Mouse (Mus musculus) skeletal muscle tissue, adult 2 months (tissue): ENCODE results near the gene Uspl1.

Source experiments
- DNase-seq: peaks from one replicate; pipeline ENCODE4 v3.0.0-alpha.2; 2012; ENCODE audit warnings: low read depth, low spot score

Gene Uspl1

DNA sequence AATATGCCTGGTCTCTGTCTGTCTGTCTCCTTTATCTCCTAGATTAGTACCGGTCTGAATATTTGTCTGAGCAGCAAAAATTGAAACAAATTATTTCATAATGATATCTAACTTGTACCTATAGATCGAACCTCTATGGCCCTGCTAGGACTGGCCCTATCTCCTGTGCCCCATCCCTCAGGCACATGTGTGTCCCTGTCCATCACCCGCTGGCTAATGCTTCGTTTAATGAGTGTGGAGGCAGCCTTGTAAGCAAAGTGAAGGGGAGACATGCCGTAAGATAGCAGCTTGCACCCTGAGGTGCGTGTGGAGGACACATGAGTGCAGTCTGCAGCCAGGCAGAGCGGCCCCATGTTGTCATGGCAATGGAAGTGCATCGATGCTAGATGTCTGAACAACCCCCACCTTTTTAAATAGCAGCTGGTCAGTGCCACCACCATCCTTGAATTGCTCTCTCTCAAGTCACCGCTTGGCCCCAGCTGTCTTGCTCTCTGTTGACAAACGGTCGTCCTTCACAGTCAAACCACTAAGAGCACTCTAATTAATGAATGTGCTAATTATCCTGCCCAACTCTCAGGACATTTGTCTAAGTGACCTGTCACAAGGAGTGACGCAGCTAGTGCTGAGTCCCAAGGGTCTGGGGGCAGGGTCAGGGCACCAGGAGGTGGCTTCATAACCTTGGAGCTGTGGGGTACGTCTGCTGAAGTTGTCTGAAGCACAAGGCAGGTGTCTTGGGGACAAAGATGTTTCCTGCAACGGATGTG is 73.5 kb downstream of the Uspl1 start:
- DNase-seq, result no peak

DNA sequence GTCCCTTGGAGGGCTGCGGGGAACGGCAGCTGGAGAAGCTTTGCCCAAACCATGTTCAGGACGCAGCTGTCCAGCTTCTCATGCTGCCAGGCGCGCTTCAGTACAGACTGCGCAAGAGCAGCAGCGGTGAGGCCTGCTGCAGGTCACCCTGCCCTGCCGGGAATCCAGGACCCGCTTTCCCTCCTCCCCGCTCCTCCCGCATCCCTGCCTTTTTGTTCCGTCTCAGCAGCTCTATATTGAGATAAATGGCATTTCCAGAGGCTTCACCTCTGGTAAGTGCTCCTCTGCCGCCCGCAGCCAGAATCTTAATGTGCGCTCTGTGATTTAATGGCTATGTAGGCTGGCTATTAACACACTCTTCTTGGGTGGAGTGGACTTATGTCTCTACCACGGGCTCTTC is 74.9 kb downstream of the Uspl1 start:
- no peak for DNase-seq

DNA sequence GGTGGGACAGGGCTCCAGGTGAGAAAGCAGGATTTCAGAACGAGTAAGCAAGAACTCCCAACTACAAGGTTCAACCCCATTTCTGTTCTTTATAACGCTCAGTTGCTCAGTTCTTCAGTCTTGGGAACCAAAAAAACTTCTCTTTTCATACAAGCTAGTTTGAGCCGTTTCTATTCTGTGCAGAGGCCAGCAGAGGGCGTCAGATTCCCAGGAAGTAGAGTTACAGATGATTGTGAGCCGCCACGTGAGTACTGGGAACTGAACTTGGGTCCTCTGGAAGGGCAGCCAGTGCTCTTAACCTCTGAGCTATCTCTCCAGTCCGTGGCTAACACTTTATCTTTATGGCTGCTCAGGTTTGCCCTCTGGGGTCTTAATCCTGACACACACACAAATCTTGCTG is 77.3 kb downstream of the Uspl1 start:
- DNase-seq, result no peak

DNA sequence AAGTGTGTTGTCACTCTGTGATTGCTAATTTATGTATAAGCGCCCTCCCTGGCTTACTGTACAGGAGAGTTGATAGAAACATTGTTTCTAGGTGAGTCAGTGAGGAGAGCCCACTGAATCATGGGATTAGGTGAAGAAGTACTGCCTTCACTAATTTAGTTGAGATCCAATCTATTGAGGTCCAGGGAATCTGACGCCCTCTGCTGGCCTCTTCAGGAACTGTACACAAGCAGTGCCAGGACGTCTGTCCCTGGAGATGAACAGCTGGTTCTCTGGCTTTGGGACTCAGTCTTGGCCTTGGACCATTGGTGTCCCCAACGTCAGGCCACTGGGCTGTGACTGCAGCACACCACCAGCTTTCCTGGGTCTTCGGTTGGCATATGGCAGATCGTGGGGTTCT is 77.7 kb downstream of the Uspl1 start:
- no peak for DNase-seq

DNA sequence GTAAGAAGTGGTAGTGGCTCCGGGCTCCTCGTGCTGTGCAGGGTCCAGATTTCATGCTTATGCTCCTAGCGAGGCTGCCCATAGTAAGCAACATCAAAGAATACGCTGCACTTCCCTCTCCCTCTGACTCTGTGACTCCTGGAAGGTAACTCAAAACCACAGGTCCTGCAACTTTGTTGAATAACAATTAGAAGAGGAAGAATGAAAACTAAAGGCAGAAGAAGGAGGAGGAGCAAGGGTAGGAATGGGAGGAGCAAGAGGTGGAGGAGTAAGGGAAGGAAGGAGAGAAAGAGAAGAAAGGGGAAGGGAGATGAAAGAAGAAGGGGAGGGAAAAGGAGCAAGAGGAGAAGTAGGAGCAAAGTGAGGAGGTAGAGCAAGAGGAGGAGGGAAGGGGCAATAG is 80.3 kb downstream of the Uspl1 start, which contains the start of gene Alox5ap:
Alox5ap (plus strand) TSS at position 363 of the 400 bp plus-strand sequence.
- DNase-seq, result no peak

DNA sequence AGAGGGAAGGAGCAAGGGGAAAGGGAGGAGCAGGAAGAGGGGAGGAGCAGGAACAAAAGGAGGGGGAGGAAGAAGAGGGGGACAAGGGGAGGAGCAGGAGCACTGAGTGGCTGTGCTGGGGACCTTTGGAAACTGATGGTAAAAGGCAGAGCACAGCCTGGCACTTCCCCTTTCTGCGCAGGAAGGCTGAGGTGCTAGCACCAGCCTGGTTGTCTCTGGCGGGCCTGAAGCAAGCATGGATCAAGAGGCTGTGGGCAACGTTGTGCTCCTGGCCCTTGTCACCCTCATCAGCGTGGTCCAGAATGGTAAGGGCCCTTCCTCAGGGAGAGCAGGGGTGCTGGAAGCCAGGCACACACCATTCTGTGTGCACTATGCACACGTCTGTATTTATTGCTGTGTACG is 80.7 kb downstream of the Uspl1 start:
- DNase-seq, result peak; percentile 38
